Mouse (Mus musculus) adrenal gland (tissue): ENCODE results near the gene Hist1h1c.
"Not testable (repeated sequence)": the region's sequence is repeated elsewhere in the genome, so short reads cannot be mapped to it uniquely, and the experiment has no call there.

Experiments
- intact Hi-C: fragments of 180-260 bp; cut with DNase I; formaldehyde crosslinking; loops from one replicate; pipeline ENCODE4 v1.15.1; 2025

Hist1h1c gene

DNA sequence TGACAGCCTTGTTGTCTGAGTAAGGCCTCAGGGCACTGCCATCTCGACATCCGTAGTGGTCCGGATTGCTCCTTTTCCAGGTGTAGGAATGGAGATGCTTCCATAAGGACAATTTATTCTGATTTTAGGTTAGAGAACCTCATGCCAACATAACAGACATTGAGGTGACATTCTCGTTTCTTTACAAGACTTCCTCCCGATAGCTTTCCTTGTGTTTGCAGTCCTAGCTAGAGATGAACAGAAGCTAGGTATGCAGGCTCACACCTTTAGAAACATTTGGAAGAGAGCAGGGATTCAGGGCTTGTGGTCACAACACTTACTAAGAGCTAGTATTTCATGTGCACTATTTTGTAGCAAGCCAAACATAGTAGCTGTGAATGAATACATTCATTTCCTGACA is 4.6 kb downstream of the Hist1h1c start:
- intact Hi-C loops, result loop anchor here (10.0 kb wide), 1 partner anchor 318 kb away; the partner anchor contains the start of gene Abt1

DNA sequence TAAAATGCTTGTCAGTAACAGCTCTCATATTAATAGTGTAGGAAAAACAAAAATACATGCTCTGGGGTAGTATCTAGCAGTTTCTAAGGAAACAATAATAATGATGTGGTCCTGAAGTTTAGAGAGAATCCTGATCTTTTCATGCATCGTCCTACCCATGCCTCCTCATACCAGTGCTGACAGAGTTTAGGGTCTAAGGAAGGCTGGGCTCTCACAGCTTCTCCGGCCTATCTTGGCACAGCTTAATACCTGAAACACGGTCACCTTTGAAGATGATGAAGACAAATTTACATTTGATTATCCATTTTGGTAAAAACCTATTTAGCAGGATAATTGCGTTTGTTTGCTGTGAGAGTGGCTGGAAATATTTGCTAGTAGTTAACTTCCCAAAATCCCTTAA is 5.4 kb downstream of the Hist1h1c start:
- intact Hi-C loops, result loop anchor here (10.0 kb wide), 1 partner anchor 319 kb away; the partner anchor contains the start of gene Abt1

DNA sequence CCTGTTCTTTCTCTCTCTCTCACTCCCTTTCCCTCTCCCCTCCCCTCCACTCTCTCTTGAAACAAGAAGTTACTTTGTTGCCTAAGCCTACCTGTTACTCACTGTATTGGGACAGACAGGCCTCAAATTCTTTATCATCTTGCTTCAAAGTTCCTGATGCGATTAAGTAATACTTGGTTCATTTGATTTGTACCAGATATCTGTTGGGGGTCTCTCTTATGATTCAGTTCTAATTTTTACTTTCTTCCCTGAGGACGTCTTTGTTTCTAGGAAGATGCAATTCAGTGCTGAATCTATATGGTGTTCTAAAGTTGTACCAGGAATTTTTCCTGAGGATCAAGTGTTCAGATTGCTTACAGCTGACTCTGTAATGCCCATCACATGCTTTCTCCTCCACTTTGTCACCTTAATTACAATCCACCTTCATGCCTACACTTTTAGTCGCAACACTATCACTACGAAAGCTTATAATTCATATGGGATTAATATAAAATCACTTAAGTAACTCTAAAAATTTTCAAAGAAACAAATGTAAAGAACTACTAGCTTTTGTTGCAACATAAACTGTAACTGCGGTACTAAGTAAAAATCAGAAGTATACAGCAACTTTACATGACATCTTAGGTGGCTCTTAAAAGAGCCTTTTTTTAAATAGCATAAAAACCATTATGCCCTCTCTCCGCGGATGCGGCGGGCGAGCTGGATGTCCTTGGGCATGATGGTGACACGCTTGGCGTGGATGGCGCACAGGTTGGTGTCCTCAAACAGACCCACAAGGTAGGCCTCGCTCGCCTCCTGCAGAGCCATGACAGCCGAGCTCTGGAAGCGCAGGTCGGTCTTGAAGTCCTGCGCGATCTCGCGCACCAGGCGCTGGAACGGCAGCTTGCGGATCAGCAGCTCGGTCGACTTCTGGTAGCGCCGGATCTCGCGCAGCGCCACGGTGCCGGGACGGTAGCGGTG is 6.1 kb downstream of the Hist1h1c start:
- intact Hi-C loops, result loop anchor here (5.0 to 10.0 kb wide), 2 partner anchors 320 to 1702 kb away; partner anchors contain the start of genes Abt1, Hist1h2ag, Hist1h2bj and Hist1h4i

DNA sequence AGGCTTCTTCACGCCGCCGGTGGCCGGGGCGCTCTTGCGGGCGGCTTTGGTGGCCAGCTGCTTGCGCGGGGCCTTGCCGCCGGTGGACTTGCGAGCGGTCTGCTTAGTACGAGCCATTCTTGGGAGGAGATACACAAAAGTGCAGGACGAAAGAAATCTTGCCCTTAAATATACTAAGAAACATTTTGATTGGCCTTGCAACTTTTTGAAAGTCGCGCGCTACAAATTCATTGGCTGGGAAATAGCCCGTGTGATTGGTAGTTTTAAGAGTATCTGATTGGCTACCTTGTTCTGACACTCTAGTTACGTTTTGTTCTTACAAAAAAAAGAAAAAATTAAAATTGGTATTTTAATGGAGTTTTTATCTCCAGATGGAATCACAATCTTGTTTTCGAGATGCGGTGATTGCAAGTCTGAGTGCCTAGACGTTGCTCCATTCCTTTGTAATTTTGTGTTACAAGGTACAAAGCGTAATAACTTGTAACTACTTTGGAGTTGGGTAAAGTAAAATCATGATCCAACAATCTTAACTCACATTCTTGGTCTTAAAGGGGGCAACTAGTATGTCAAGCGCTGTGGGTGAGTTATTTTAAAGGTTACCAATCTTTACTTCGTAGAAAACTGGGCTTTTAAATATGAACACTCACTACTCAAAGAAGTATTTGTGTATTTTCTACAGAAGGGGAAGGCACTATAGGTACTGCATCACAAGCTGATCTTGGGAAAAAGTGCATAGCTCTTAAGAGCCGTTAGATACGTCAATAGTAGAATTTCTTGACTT is 7.0 kb downstream of the Hist1h1c start, which contains the start of gene Hist1h3c:
TSS of gene Hist1h3c (minus strand) at position 222 of the 781 bp plus-strand sequence.
- intact Hi-C loops, result loop anchor here (5.0 to 10.0 kb wide), 2 partner anchors 321 to 1703 kb away; partner anchors contain the start of genes Abt1, Hist1h2ag, Hist1h2bj and Hist1h4i

DNA sequence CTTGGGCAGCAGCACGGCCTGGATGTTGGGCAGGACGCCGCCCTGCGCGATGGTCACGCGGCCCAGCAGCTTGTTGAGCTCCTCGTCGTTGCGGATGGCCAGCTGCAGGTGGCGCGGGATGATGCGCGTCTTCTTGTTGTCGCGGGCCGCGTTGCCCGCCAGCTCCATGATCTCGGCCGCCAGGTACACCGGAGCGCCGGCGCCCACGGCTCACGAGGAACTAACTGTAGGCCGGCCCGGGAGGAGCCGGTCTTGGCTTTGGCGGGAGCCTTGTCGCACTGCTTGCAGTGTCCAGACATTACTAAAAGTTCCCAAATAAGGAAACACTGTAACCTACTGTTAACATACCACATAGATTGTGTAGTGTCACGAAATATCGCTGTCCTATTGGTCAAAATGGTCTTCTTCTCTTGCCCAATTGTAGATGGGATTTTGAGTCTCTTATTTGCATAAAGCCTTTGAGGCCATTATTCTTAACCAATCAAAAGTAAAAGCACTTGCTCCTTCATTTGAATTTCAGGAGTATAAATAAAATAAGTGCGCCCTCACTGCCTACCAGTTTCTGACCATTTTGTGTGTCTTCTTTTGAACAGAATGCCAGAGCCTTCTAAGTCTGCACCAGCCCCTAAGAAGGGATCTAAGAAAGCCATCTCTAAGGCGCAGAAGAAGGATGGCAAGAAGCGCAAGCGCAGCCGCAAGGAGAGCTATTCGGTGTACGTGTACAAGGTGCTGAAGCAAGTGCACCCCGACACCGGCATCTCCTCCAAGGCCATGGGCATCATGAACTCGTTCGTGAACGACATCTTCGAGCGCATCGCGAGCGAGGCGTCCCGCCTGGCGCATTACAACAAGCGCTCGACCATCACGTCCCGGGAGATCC is 7.8 kb downstream of the Hist1h1c start, which contains the start of gene Hist1h2bb:
TSS of gene Hist1h2bb (plus strand) at position 534 of the 880 bp plus-strand sequence.
- intact Hi-C loops, result loop anchor here (5.0 to 10.0 kb wide), 2 partner anchors 322 to 1704 kb away; partner anchors contain the start of genes Abt1, Hist1h2ag, Hist1h2bj and Hist1h4i

DNA sequence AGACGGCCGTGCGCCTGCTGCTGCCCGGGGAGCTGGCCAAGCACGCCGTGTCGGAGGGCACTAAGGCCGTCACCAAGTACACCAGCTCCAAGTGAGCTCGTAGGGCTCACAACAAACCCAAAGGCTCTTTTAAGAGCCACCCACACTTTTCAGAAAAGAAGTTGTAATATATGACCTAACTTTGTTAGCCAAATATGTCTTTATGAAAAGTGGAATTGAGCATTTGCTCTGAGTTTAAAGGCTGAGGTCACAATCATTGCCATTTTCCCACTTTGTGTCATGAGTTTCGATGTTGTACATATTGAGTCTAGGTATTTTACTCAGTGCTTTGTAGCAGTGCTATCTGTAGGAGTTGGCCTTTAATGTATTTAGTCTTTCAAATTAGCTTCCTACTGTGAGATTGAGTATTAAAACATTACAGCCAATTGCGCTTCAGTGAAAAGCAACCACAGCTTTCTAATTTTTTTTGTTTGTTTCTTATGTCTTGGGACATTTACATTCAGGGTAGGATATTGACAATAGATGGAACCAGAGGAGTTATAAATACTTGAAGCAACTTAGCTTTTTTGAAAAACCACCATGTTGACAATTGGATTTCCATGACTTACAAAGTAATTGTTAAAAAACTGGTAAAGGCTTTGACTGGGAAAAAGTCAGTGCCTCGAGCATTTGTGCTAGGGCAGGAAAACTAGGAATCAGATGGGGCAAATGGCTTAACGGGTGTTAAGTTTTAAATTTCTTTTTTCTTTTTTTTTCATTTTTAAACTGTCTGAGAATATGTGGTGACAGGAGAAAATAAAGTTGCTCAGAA is 8.7 kb downstream of the Hist1h1c start:
- intact Hi-C loops, result loop anchor here (5.0 to 10.0 kb wide), 2 partner anchors 322 to 1705 kb away; partner anchors contain the start of genes Abt1, Hist1h2ag, Hist1h2bj and Hist1h4i

DNA sequence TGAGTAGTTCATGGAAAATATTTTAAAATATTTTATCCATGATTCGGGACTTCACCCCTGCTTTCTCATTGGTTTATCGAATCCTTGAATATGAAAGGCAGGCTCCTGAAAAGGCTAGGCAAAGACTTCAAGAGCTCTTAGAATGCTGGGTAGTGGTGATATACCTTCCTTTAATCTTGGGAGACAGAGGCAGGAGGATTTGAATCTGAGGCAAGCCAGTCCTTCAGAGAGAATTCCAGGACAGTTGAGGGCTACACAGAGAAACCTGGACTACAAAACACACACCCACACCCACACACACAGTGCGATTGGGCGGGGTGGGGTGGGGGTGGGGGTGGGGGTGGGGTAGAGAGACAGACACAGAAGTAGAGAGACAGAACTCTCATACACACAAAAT is 9.3 kb downstream of the Hist1h1c start:
- intact Hi-C loops, result loop anchor here (5.0 to 10.0 kb wide), 2 partner anchors 323 to 1706 kb away; partner anchors contain the start of genes Abt1, Hist1h2ag, Hist1h2bj and Hist1h4i

DNA sequence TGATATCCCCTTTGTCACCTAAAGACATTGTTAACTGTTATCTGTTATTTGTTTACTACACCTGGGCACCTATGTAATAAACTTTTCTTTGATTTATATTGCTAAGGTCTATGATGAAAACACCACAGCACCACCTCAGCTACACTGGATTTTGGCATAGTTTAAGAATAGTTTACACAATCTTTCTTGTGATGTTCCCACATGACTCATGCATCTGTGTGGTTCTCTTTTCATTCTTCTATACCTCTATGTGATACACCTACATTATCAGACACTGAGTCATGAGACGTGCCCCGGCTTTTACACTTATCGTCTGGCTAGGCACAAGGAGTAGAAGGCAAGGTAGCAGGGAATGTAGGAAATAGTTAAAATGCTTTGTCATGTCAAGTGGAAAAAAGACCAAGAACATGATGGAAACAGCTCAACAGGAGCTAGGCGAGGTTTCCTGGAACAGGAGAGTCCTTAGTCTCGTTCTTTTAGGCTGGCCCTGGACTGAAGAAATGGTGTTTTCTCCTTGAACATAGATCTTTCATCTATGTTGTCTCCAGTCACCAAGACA is 11.0 kb downstream of the Hist1h1c start:
- intact Hi-C loops, result loop anchor here (5.0 to 10.0 kb wide), 2 partner anchors 325 to 1707 kb away; partner anchors contain the start of genes Abt1, Hist1h2ag, Hist1h2bj and Hist1h4i

DNA sequence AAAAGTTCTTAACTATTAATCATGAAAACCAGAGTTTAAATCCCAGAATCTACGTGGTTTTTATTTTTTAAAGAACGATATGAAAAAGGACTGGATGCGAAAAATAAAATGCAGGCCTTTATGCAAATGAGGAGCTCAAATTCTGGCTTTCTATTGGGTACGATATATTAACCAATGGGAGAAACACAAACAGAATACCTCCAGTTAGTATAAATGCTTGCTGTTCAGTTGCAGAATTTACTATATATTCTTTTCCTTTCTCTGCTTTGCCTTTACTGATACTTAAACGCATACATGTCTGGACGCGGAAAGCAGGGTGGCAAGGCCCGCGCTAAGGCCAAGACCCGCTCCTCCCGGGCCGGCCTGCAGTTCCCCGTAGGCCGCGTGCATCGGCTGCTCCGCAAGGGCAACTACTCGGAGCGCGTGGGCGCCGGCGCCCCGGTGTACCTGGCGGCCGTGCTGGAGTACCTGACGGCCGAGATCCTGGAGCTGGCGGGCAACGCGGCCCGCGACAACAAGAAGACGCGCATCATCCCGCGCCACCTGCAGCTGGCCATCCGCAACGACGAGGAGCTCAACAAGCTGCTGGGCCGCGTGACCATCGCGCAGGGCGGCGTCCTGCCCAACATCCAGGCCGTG is 12.3 kb downstream of the Hist1h1c start, which contains the start of gene Hist1h2ab:
TSS of gene Hist1h2ab (plus strand) at position 288 of the 639 bp plus-strand sequence.
- intact Hi-C loops, result not testable (repeated sequence)

DNA sequence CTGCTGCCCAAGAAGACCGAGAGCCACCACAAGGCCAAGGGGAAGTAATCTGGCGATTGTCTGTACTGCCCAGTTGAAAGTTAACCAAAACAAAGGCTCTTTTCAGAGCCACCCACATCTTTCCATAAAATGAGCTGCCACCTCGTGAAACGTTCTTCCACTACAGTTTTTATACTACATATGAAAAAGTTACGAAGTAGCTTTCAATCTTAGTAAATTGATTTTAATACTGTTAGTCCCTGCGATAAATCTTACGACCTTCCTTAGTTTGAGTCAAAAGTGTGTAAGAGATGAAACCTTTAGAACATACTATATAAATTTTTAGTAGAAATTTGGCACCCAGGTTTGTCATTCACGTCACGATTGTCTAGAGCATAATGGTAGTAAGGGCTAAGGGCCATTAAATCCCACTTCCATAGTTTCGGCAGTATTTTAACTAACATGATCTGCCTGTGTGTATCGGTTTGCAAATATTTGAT is 12.9 kb downstream of the Hist1h1c start:
- intact Hi-C loops, result no loop called here

DNA sequence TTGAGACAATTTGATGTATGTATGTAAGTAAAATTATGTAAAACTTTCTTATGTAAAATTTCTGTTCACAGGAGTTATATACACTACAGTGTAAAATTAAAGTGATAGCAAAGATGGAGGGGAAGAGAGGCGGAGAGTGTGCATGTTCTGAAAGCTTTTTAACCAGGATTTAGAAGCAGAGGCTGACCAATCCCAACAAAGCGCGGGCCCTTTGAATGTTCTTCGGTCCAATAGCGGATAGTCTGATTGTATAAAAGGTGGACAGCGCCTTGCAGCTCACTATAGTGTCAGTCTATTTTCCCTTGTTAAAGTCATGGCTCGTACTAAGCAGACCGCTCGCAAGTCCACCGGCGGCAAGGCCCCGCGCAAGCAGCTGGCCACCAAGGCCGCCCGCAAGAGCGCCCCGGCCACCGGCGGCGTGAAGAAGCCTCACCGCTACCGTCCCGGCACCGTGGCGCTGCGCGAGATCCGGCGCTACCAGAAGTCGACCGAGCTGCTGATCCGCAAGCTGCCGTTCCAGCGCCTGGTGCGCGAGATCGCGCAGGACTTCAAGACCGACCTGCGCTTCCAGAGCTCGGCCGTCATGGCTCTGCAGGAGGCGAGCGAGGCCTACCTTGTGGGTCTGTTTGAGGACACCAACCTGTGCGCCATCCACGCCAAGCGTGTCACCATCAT is 13.6 kb downstream of the Hist1h1c start, which contains the start of gene Hist1h3b:
TSS of gene Hist1h3b (plus strand) at position 201 of the 675 bp plus-strand sequence.
- intact Hi-C loops, result not testable (repeated sequence)

DNA sequence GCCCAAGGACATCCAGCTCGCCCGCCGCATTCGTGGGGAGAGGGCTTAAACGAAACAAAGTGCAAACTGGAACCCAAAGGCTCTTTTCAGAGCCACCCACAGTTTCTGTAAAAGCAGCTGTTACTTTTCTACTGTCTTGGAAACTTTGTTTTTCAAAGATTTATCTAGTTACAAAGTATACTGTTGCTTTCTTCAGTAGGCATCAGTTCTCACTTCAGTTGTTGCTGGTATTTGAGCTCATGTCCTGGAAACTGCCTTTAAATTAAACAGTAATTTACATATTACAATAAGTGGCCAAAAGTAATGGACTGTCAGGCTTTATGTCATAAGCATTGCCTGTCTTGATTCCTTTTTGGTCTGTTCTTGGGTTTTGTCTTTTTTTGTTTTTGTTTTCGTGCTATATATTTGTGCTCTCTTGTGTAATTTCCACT is 14.1 kb downstream of the Hist1h1c start:
- intact Hi-C loops, result no loop called here

DNA sequence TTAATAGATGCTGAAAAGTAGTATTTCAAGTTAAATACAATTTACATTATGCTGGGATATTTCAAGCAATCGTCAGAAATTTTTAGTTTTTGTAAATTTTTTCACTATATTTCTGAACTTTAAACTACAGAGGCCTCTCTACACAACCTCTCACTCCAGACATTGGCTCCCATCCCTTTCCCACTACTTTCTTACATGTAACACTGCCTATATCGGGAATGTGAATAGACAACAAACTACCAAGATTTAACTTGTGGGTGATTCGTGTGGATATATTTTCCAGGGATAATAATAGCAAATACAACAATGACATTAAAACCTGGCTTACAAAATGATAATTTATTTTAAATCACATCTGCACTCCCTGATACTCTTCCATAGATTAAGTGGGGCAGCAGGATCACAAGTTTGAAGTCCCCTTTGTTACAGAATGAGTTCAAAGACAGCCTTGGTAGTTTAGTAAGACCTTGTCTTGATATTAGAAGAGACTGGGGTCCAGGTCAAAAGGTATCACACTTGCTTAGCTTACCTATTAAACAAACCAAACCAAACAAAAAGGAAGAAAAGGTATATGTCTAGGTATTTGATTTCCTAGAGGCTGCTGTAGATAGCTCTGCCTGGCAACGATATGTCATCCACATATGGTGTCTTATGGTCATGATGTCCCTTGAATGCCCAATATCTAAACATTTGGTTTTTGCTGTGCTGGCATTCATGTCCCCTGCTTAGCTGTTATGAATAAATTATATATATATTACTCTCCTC is 14.9 kb downstream of the Hist1h1c start:
- intact Hi-C loops, result no loop called here

DNA sequence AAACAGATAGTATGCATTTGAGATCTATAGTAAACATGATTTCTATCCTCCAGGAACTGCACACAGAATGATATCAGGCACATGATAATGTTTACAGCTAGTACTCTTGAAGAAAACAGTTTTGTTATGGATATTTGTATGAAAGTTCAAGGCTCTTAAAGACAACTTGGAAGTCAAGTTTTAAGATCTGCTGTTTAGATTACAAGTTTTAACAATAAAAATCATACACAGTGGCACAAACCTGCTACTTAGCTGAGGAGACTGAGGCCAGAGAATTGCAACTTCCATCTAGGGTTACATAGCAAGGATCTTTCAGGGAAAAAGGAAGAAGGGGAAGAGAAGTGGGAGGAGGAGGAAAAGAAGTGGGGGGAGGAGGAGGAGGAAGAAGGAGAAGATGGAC is 16.4 kb downstream of the Hist1h1c start:
- intact Hi-C loops, result no loop called here

DNA sequence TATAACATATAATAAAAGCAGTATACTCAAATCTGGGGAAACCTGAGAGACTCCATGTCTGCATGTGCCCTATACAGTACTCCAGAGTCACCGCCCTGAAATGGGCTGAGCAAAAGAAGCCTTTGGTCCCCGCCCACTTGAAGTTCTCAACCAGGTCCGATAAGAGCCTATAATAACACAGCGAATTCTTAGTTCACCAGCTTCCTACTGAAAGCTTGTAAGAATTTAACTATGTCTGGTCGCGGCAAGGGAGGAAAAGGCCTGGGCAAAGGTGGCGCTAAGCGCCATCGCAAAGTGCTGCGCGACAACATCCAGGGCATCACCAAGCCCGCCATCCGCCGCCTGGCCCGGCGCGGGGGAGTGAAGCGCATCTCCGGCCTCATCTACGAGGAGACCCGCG is 18.2 kb downstream of the Hist1h1c start, which contains the start of gene Hist1h4b:
TSS of gene Hist1h4b (plus strand) at position 224 of the 400 bp plus-strand sequence.
- intact Hi-C loops, result no loop called here

DNA sequence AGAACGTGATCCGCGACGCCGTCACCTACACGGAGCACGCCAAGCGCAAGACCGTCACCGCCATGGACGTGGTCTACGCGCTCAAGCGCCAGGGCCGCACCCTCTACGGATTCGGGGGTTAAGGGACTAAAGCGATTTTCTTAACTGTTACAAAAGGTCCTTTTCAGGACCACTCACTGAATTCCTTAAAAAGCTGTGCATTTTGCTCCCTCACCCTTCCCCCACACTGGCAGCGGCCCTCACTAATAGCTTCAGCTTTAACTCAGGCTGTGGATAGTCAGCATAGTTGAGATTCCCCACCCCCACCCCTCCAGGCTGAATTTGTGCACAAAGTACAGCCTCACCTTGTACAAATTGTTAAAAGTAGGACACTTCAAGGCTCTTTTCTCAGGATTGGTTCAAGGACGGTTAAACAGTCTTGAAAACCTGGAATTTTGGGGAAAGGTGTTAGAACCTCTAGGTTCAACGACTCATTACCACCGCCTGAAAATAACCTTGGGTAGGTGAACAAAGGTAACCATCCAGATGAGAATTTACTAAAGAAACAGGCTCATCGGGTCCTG is 18.7 kb downstream of the Hist1h1c start:
- intact Hi-C loops, result no loop called here
